Mouse (Mus musculus) stomach, embryonic 14.5 days (tissue): ENCODE data around the gene Herc3. TPM values are rescaled to one million over a fixed set of nuclear protein-coding genes. Genes with fewer than 3 reads are reported as not detected.
A peak's percentile ranks its signal among the peaks of the same experiment; 100 is the strongest.

Experiments used
- ATAC-seq: fragments of 200-750 bp; cut with Nextera tagmentation; 2 replicates; pipeline ENCODE4 v1.8.0; 2017; ENCODE audit warnings: low read depth, moderate TSS enrichment; ENCODE audit not compliant: insufficient number of reproducible peaks, insufficient read depth, low FRiP score
- H3K27ac ChIP-seq: fragments of 300-500 bp; sonication (generic); 2 replicates; pipeline ENCODE4 v1.5.1; 2014; ENCODE audit warnings: mild to moderate bottlenecking, low read length, moderate library complexity, mixed read lengths
- H3K27me3 ChIP-seq: fragments of 300-500 bp; sonication (generic); 2 replicates; pipeline ENCODE4 v1.6.1; 2014; ENCODE audit warnings: low read length, control low read depth, mixed read lengths; ENCODE audit not compliant: control insufficient read depth, insufficient read depth
- H3K36me3 ChIP-seq: fragments of 300-500 bp; sonication (generic); 2 replicates; pipeline ENCODE4 v1.6.1; 2014; ENCODE audit warnings: mild to moderate bottlenecking, control low read depth, low read length, moderate library complexity, mixed read lengths; ENCODE audit not compliant: control insufficient read depth, insufficient read depth
- H3K4me1 ChIP-seq: fragments of 300-500 bp; sonication (generic); 2 replicates; pipeline ENCODE4 v1.6.1; 2014; ENCODE audit warnings: low read length, control low read depth, mixed read lengths; ENCODE audit not compliant: control insufficient read depth, insufficient read depth
- H3K4me2 ChIP-seq: fragments of 300-500 bp; sonication (generic); replicated peaks from 2 replicates; pipeline ENCODE4 v1.6.1; 2014; ENCODE audit warnings: low read depth, low read length, control low read depth
- H3K4me3 ChIP-seq: fragments of 300-500 bp; sonication (generic); 2 replicates; pipeline ENCODE4 v1.5.1; 2014; ENCODE audit warnings: low read depth, low read length, control low read depth
- H3K9ac ChIP-seq: fragments of 300-500 bp; sonication (generic); replicated peaks from 2 replicates; pipeline ENCODE4 v1.6.1; 2014; ENCODE audit warnings: low read depth, mild to moderate bottlenecking, control low read depth, low read length, moderate library complexity, mixed read lengths
- H3K9me3 ChIP-seq: fragments of 300-500 bp; sonication (generic); 2 replicates; pipeline ENCODE4 v1.6.1; 2016; ENCODE audit warnings: low read depth, low read length, control low read depth; ENCODE audit not compliant: control insufficient read depth
- WGBS: fragments of 180-500 bp; shearing (Covaris S2); extraction: QIAGEN DNeasy Blood & Tissue Kit; methylation state at CpG from one replicate; pipeline ENCODE4 v1.1.7; 2014; 5-methylcytosine and 5-hydroxymethylcytosine counted together
- polyA plus RNA-seq: library from polyadenylated mRNA; unstranded; fragments of >200 nt; fragmentation: Nextera tagmentation; extraction: Ambion mirVana; gene quantifications from 2 replicates; pipeline ENCODE4 v1.2.1, GENCODE M21; 2014

Herc3 gene
- polyA plus RNA-seq, 1 experiment from 2014 or later, result 13.2 TPM

DNA sequence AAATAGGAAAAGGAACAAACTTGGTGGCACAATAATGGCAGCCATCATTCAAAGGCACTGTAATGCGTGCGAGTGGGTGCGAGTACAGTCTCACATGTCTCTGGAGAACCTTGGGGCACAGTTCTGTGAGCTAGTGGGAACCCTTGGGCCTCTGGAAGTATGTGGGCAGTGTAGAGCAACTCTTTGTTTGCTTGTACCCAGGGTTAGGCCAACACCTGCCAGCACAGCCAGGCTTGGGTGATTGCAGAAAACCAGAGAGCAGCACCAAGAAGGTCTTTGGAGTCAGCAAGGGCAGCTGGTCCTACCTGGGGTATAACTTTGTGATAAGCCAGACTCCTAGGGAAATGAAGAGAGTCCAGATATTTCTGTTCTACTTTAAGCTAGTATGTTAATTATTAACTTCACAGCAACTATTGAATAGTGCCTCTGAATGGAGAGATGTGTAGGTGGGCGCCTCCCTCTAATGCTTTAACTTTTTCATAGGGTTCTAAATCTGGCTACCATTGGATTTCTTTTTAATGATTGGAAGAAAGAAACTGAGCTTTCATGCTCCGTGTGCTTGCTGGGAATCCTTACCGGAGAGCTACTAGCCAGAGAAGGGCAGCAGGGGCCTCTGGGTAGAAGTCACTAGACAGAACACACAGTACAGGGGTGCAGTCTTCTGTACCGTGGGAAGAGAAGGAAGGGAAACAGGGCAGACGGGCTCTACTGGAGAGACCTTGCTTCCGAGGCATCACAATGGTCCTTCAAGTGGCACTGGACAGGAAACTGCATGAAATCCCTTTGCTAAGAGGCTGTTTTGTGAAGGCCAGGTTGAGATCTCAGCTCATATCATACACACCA is 15.8 kb downstream of the Herc3 start:
- Histone ChIP-seq H3K27me3 (no peaks in the 10 kb centered on the region), H3K4me2 (no peak overlapping the region), H3K4me3 (no peak overlapping the region), H3K9me3 (no peaks in the 10 kb centered on the region), H3K27ac (no peak overlapping the region), H3K4me1 (no peaks in the 10 kb centered on the region), H3K36me3 (no peaks in the 10 kb centered on the region), H3K9ac (no peak overlapping the region)
- ATAC-seq, result peak; percentile 86
- WGBS, result 77% methylated on average over 9 of the region's 9 CpGs

DNA sequence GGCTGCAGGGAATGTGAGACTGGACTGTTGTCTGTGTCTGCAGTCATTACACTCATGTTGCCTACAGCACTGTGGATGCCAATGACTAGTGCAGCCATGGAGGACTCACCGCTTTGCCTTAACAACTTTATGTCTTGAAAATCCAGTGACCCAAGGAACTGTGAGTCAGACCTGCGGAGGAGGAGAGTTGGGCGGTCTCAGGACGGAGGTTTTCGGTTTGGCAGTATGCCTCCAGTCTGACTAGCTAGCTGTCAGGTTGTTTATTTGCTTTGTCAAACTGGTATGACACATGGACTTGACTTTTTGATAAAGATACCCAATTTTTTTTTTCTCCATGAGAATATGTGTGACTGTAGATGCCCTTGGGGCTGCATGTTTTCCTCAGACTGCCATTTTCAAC is 16.6 kb downstream of the Herc3 start:
- no peaks in the 10 kb centered on the region for H3K36me3 ChIP-seq
- H3K27ac ChIP-seq, result no peak overlapping the region
- H3K4me2 ChIP-seq, result no peak overlapping the region
- no peak overlapping the region for H3K9ac ChIP-seq
- 68% methylated on average over 5 of the region's 5 CpGs for WGBS
- no peaks in the 10 kb centered on the region for H3K4me1 ChIP-seq
- H3K9me3 ChIP-seq, result no peaks in the 10 kb centered on the region
- no peak for ATAC-seq
- no peak overlapping the region for H3K4me3 ChIP-seq
- no peaks in the 10 kb centered on the region for H3K27me3 ChIP-seq

DNA sequence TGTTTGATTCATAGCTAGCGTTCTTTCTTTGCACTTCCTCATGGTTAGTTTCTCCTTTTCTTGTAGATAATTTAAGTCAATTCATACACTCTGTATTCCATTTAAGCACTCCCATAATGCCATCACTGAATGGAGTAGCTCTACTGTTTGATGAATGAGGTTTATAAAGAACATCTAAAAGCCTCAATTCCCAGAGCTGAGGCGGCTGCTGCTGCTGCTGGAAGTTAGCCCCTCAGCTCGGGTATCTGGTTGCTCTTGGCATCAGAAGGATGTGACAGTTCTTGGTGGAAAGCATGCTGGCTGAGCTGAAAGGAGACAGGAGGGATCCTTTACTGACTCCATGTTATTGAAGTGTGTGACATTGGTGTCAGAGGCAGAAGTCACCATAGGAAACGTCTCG is 18.1 kb downstream of the Herc3 start:
- no peak overlapping the region for H3K9ac ChIP-seq
- H3K27me3 ChIP-seq, result no peaks in the 10 kb centered on the region
- no peak overlapping the region for H3K27ac ChIP-seq
- H3K4me3 ChIP-seq, result no peak overlapping the region
- H3K9me3 ChIP-seq, result no peaks in the 10 kb centered on the region
- no peak overlapping the region for H3K4me2 ChIP-seq
- ATAC-seq, result no peak
- H3K36me3 ChIP-seq, result no peaks in the 10 kb centered on the region
- no peaks in the 10 kb centered on the region for H3K4me1 ChIP-seq
- 46% methylated on average over 5 of the region's 5 CpGs for WGBS

DNA sequence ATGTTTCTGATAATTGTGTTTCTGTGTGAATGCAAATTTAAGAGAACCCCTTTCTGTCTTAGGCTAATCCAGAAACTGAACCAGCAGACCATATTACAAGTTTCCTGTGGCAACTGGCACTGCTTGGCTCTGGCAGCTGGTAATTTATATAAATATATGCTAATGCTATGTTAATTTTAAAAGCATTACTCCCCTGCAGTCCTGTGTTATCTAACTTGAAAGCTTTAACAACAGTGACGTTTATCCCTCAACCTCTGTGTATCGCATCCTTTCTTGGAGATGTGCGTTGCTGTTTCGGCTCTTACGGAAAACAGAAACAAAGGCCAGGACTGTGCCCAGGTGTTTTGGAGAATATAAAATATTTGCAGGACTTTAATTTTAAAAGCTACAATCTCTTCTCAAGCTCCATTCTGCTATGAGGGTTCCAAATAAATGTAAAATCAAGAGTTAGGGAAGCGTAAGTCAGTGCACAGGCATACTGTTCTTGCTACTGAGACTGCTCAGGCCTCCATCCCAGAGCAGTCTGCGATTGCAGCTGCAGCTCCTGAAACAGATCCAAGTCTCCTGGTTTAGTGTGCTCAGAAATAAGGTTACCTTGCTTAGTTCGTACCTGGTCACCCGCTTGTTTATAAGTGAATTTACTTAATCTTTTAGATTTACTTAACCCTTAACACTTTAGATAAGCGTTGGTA is 24.6 kb downstream of the Herc3 start:
- no peak for ATAC-seq
- Histone ChIP-seq H3K27ac (no peak overlapping the region), H3K4me2 (no peak overlapping the region), H3K9me3 (no peaks in the 10 kb centered on the region), H3K4me3 (no peak overlapping the region), H3K9ac (no peak overlapping the region), H3K27me3 (no peaks in the 10 kb centered on the region), H3K36me3 (no peaks in the 10 kb centered on the region), H3K4me1 (no peaks in the 10 kb centered on the region)
- 75% methylated on average over 10 of the region's 10 CpGs for WGBS

DNA sequence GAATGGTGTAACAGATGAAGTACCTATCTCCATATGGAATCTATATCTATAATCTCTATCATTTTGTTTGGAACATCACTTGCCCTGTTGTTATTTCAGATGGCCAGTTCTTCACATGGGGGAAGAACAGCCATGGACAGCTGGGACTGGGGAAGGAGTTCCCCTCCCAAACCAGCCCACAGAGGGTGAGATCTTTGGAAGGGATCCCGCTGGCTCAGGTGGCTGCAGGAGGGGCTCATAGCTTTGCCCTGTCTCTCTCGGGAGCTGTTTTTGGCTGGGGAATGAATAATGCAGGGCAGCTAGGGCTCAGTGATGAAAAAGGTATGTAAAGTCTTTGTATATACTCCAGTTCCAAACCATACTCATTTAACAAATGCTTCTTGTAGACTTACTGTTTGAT is 25.2 kb downstream of the Herc3 start:
- Histone ChIP-seq H3K27me3 (no peaks in the 10 kb centered on the region), H3K4me3 (no peak overlapping the region), H3K27ac (no peak overlapping the region), H3K9ac (no peak overlapping the region), H3K36me3 (no peaks in the 10 kb centered on the region), H3K4me1 (no peaks in the 10 kb centered on the region), H3K4me2 (no peak overlapping the region), H3K9me3 (no peaks in the 10 kb centered on the region)
- no peak for ATAC-seq
- 66% methylated on average over 2 of the region's 2 CpGs for WGBS

DNA sequence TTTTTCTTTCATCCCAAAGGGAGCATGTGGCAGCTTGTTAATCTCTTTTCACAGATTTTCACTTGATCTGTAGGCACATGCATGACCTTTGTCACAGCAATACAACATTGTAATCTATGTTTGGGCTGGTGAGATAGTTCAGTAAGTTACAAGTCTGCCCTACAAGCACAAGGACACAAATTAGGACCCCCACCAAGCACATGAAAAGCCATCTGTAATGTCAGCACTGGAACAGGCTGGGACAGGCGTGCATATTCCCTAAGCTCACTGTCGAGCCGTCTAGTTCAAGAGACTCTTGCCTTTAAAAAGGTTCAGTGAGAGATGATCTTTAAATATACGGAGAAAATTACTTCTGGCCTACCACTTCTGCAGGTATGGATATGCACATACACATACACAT is 28.3 kb downstream of the Herc3 start:
- H3K9ac ChIP-seq, result no peak overlapping the region
- H3K9me3 ChIP-seq, result no peaks in the 10 kb centered on the region
- H3K27me3 ChIP-seq, result no peaks in the 10 kb centered on the region
- no peak overlapping the region for H3K27ac ChIP-seq
- ATAC-seq, result no peak
- no peak overlapping the region for H3K4me3 ChIP-seq
- no peaks in the 10 kb centered on the region for H3K36me3 ChIP-seq
- H3K4me1 ChIP-seq, result no peaks in the 10 kb centered on the region
- WGBS, result 85% methylated on average over 4 of the region's 4 CpGs
- H3K4me2 ChIP-seq, result no peak overlapping the region

DNA sequence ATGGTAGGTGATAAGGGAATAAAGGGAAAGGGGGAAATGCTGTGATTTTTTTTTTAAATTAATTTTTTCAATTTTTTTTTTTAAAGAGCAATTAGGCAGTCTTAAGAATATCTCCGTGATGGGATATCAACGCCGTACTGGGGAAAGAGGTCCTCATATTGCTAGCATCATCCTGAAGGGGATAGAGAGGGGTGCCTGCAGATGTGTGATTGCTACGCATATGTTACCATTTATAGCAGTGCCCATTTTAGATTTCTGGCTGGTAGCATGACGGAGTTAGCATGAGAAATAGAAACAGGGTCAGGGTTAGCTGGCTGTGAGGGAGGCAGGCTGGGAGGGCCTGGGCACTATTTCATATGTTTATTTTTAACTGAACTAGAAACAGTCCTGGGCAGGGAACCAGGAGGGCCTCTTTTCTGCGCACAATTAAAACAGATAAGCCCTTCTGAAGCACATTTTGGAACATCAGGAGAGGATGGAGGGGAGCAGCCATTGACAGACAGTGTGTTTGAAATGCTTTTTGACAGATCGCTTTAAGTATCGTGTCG is 31.3 kb downstream of the Herc3 start:
- no peaks in the 10 kb centered on the region for H3K4me1 ChIP-seq
- 63% methylated on average over 9 of the region's 9 CpGs for WGBS
- H3K36me3 ChIP-seq, result no peaks in the 10 kb centered on the region
- H3K9ac ChIP-seq, result no peak overlapping the region
- no peaks in the 10 kb centered on the region for H3K27me3 ChIP-seq
- H3K9me3 ChIP-seq, result no peaks in the 10 kb centered on the region
- H3K4me3 ChIP-seq, result no peak overlapping the region
- no peak for ATAC-seq
- H3K4me2 ChIP-seq, result no peak overlapping the region
- no peak overlapping the region for H3K27ac ChIP-seq

DNA sequence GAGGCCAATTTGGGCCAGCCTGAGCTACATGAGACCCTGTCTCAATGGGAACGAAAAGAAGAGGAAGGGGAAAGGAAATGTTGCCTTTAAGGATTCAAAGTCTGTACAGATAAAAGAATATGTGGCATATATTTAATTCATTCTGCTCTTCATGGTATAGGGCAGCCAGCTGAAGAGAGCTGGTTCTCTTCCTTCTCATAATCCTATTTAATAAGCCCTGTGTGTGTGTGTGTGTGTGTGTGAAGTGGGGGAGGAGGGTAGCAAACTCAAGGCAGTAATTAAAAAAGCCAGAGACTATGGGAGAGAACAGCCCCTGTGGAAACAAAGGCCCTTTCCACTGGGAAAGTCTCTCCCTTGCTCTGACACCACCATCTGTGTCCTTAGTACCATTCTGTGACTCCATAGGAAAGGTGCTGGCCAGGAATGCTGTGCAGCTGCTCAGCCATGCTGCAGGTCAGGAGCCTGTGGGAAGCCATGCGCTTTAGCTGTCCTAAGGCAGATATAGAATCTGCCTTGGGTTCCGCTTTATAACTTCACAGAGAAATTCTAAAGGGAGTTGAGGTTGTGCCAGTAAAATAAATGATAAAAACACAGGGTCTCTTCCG is 32.5 kb downstream of the Herc3 start:
- Histone ChIP-seq H3K36me3 (no peaks in the 10 kb centered on the region), H3K9me3 (no peaks in the 10 kb centered on the region), H3K9ac (no peak overlapping the region), H3K4me3 (no peak overlapping the region), H3K27me3 (no peaks in the 10 kb centered on the region), H3K4me2 (no peak overlapping the region), H3K4me1 (no peaks in the 10 kb centered on the region), H3K27ac (no peak overlapping the region)
- 91% methylated on average over 4 of the region's 4 CpGs for WGBS
- no peak for ATAC-seq
